Mouse (Mus musculus): ENCODE measurements around the gene Asap2. TPM values are rescaled to one million over a fixed set of nuclear protein-coding genes. Genes with fewer than 3 reads are reported as not detected.

Asap2 gene
- total and polyA plus RNA-seq, 3 experiments = 0.46 to 1.9 TPM; not detected in 1

DNA sequence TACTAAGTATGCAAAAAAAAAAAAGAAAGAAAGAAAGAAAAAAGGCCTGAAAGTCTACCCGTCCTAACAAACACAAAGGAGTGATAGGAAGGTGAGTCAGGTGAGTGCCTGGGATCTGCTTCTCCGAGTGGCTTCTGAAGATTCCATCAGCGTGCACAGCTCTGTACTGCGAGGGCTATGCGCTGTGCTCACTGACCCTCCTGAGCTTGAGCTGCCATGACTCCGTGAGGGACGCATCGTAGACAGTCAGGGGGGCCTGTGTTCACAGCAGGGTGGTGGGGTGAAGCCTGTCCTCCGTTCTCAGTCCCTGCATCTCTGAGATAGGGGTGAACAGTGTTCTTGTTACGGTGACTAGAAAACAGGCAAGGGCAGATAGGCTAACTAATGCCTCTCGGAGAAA is 308.6 kb downstream of the Asap2 start:
- H3K9ac ChIP-seq (ENCODE audit: control insufficient read depth, low read depth, low read length, poor library complexity, severe bottlenecking) = no peak overlapping the region

DNA sequence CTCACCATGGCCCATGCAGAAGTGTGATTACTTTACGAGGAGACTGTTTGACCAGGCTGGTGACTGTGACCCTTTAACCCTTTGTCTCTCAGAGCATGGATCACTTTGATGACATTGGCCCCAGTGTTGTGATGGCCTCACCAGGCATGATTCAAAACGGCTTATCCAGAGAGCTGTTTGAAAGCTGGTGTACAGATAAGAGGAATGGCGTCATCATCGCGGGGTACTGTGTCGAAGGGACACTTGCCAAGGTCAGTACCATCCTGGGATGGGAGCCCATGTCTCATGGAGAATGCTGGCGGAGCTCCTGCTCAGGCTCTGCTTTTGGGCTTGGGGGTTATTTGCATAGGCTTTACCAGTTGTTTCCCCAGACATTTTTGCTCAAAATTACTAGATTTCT is 311.1 kb downstream of the Asap2 start:
- Histone ChIP-seq H3K9me3 (replicated peaks; ENCODE audit: insufficient read depth, low read length) (no peaks in the 10 kb centered on the region), H3K27ac (ENCODE audit: control insufficient read depth, low read depth, low read length) (no peak overlapping the region), H3K27me3 (ENCODE audit: control insufficient read depth in 1 of 2, insufficient read depth in 2 of 2, low read length in 2 of 2) (no peaks in the 10 kb centered on the region), H3K4me3 (ENCODE audit: control insufficient read depth in 1 of 2, insufficient read depth in 1 of 2, low read depth in 2 of 2, low read length in 2 of 2) (no peak overlapping the region), H3K4me1 (ENCODE audit: control insufficient read depth in 1 of 2, insufficient read depth in 2 of 2, low read length in 2 of 2) (no peaks in the 10 kb centered on the region), H3K36me3 (ENCODE audit: control insufficient read depth in 1 of 2, insufficient read depth in 2 of 2, low read length in 2 of 2) (no peaks in the 10 kb centered on the region), H3K79me2 (ENCODE audit: control insufficient read depth, insufficient read depth, low read length, poor library complexity) (no peaks in the 10 kb centered on the region), H3K9ac (ENCODE audit: control insufficient read depth, low read depth, low read length, poor library complexity, severe bottlenecking) (no peak overlapping the region)
- no peak for DNase-seq (ENCODE audit: low read depth, low spot score)
- TF ChIP-seq GABPA (IDR thresholded peaks at IDR 0.05; ENCODE audit: low read depth, low read length) (no peak), CHD1 (IDR thresholded peaks at IDR 0.05; ENCODE audit: low read depth, low read length) (no peak), MAFK (IDR thresholded peaks at IDR 0.05; ENCODE audit: borderline replicate concordance, low read depth, low read length) (no peak), EP300 (IDR thresholded peaks at IDR 0.05; ENCODE audit: low read depth in 1 of 2, low read length in 2 of 2) (no peak), SMC3 (IDR thresholded peaks at IDR 0.05; ENCODE audit: low read depth, low read length) (no peak), GATA1 (IDR thresholded peaks at IDR 0.05; ENCODE audit: low read depth, low read length) (no peak), ETS1 (IDR thresholded peaks at IDR 0.05; ENCODE audit: low read depth, low read length) (no peak), ZMIZ1 (IDR thresholded peaks at IDR 0.05; ENCODE audit: low read depth, low read length) (no peak), MEF2A (IDR thresholded peaks at IDR 0.05; ENCODE audit: extremely low read depth, insufficient replicate concordance, low read depth, low read length, poor library complexity, severe bottlenecking) (no peak)

More for the DNA sequence above, 308.6 kb downstream of the Asap2 start:
- H3K4me3 ChIP-seq (ENCODE audit: control insufficient read depth in 1 of 2, insufficient read depth in 1 of 2, low read depth in 2 of 2, low read length in 2 of 2) = no peak overlapping the region
- TF ChIP-seq SMC3 (IDR thresholded peaks at IDR 0.05; ENCODE audit: low read depth, low read length) (no peak), MYB (IDR thresholded peaks at IDR 0.05; ENCODE audit: low read depth, low read length) (no peak), MAFK (IDR thresholded peaks at IDR 0.05; ENCODE audit: borderline replicate concordance, low read depth, low read length) (no peak), ELF1 (IDR thresholded peaks at IDR 0.05; ENCODE audit: low read depth, low read length) (no peak)
- no peak overlapping the region for H3K27ac ChIP-seq (ENCODE audit: control insufficient read depth, low read depth, low read length)
- no peak for DNase-seq (ENCODE audit: low read depth, low spot score)
- no peaks in the 10 kb centered on the region for H3K27me3 ChIP-seq (ENCODE audit: control insufficient read depth in 1 of 2, insufficient read depth in 2 of 2, low read length in 2 of 2)
- no peaks in the 10 kb centered on the region for H3K4me1 ChIP-seq (ENCODE audit: control insufficient read depth in 1 of 2, insufficient read depth in 2 of 2, low read length in 2 of 2)
- H3K9me3 ChIP-seq (replicated peaks; ENCODE audit: insufficient read depth, low read length) = no peaks in the 10 kb centered on the region
- H3K79me2 ChIP-seq (ENCODE audit: control insufficient read depth, insufficient read depth, low read length, poor library complexity) = no peaks in the 10 kb centered on the region
- no peaks in the 10 kb centered on the region for H3K36me3 ChIP-seq (ENCODE audit: control insufficient read depth in 1 of 2, insufficient read depth in 2 of 2, low read length in 2 of 2)

DNA sequence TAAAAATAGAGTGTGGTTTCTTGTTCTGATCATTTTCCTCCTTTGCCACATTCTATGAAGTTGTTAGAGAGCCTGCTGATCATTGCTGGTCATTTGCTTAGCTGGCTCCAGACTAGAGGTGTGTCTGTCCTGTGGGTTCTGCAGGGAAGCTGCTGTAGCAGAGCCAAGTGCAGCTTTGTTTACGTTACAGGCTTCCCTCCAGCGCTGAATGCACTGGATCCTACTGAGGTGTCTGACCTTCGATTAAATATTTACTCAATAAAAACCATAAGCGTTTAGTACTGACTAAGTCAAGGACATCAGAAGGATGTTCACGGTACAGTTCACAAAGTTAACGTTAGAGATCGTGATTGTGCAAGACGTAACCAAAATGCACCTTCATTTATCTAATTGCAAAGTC is 311.7 kb downstream of the Asap2 start:
- no peaks in the 10 kb centered on the region for H3K4me1 ChIP-seq (ENCODE audit: control insufficient read depth in 1 of 2, insufficient read depth in 2 of 2, low read length in 2 of 2)
- TF ChIP-seq ELF1 (IDR thresholded peaks at IDR 0.05; ENCODE audit: low read depth, low read length) (no peak), JUND (IDR thresholded peaks at IDR 0.05; ENCODE audit: low read depth, low read length) (no peak), TBP (IDR thresholded peaks at IDR 0.05; ENCODE audit: low read depth, low read length) (no peak), MYC (IDR thresholded peaks at IDR 0.05; ENCODE audit: low read depth, low read length) (no peak), HCFC1 (IDR thresholded peaks at IDR 0.05; ENCODE audit: low read depth, low read length) (no peak), ETS1 (IDR thresholded peaks at IDR 0.05; ENCODE audit: low read depth, low read length) (no peak), MAX (IDR thresholded peaks at IDR 0.05; ENCODE audit: low read length) (no peak), GATA1 (IDR thresholded peaks at IDR 0.05; ENCODE audit: low read depth, low read length) (no peak), E2F4 (IDR thresholded peaks at IDR 0.05; ENCODE audit: borderline replicate concordance, low read depth, low read length) (no peak), BHLHE40 (IDR thresholded peaks at IDR 0.05; ENCODE audit: borderline replicate concordance, low read depth, low read length) (no peak), ZNF384 (IDR thresholded peaks at IDR 0.05; ENCODE audit: low read depth, low read length) (no peak), RCOR1 (IDR thresholded peaks at IDR 0.05; ENCODE audit: low read depth, low read length) (no peak), POLR2AphosphoS2 (IDR thresholded peaks at IDR 0.05; ENCODE audit: low read length) (no peak), MXI1 (IDR thresholded peaks at IDR 0.05; ENCODE audit: low read depth, low read length) (no peak), EP300 (IDR thresholded peaks at IDR 0.05; ENCODE audit: low read depth in 1 of 2, low read length in 2 of 2) (no peak), USF2 (IDR thresholded peaks at IDR 0.05; ENCODE audit: borderline replicate concordance in 1 of 2, insufficient read depth in 1 of 2, low read depth in 1 of 2, low read length in 2 of 2) (no peak), CTCF (IDR thresholded peaks at IDR 0.05 in 2 of 3, conservative IDR thresholded peaks at IDR 0.05 in 1 of 3; ENCODE audit: control insufficient read depth in 1 of 3, insufficient read depth in 1 of 3, low read depth in 2 of 3, low read length in 3 of 3, poor library complexity in 1 of 3, severe bottlenecking in 1 of 3) (no peak), RAD21 (IDR thresholded peaks at IDR 0.05; ENCODE audit: low read depth, low read length) (no peak), CHD2 (IDR thresholded peaks at IDR 0.05; ENCODE audit: low read length) (no peak), SMC3 (IDR thresholded peaks at IDR 0.05; ENCODE audit: low read depth, low read length) (no peak)
- no peak overlapping the region for H3K9ac ChIP-seq (ENCODE audit: control insufficient read depth, low read depth, low read length, poor library complexity, severe bottlenecking)
- H3K36me3 ChIP-seq (ENCODE audit: control insufficient read depth in 1 of 2, insufficient read depth in 2 of 2, low read length in 2 of 2) = no peaks in the 10 kb centered on the region; a peak in 1 of 4 replicates
- no peak overlapping the region for H3K27ac ChIP-seq (ENCODE audit: control insufficient read depth, low read depth, low read length)
- H3K27me3 ChIP-seq (ENCODE audit: control insufficient read depth in 1 of 2, insufficient read depth in 2 of 2, low read length in 2 of 2) = no peaks in the 10 kb centered on the region
- H3K9me3 ChIP-seq (replicated peaks; ENCODE audit: insufficient read depth, low read length) = no peaks in the 10 kb centered on the region
- DNase-seq (ENCODE audit: low read depth, low spot score) = no peak
- no peak overlapping the region for H3K4me3 ChIP-seq (ENCODE audit: control insufficient read depth in 1 of 2, insufficient read depth in 1 of 2, low read depth in 2 of 2, low read length in 2 of 2)
- no peaks in the 10 kb centered on the region for H3K79me2 ChIP-seq (ENCODE audit: control insufficient read depth, insufficient read depth, low read length, poor library complexity)

All from MEL (cell line).